Mouse (Mus musculus): ENCODE data around the gene Il23r. TPM values are rescaled to one million over a fixed set of nuclear protein-coding genes. Genes with fewer than 3 reads are reported as not detected.

Il23r gene
- 0.07 TPM in 1 of 2 replicates, not detected in the other for total RNA-seq (2014; rRNA removed)
- polyA plus RNA-seq (2012; rRNA removed), result not detected in 2 replicates

- H3K9ac ChIP-seq (ENCODE audit: low read depth, low read length), result no peak within 1 kb of the TSS
- H3K27me3 ChIP-seq (ENCODE audit: control insufficient read depth, insufficient read depth, low read length), result no peaks in the 10 kb centered on the region
- TF ChIP-seq POLR2A (IDR thresholded peaks at IDR 0.05; ENCODE audit: extremely low read depth, insufficient read depth, low read length) (no peak), CTCF (IDR thresholded peaks at IDR 0.05; ENCODE audit: low read depth, low read length) (no peak)
- H3K36me3 ChIP-seq (ENCODE audit: control insufficient read depth, insufficient read depth, low read length), result no peaks in the 10 kb centered on the region
- H3K4me1 ChIP-seq (ENCODE audit: control insufficient read depth, insufficient read depth, low read length), result no peaks in the 10 kb centered on the region
- H3K79me2 ChIP-seq (ENCODE audit: control insufficient read depth, insufficient read depth, low read length), result no peaks in the 10 kb centered on the region
- no peak within 1 kb of the TSS for H3K27ac ChIP-seq (replicated peaks; ENCODE audit: insufficient read depth, low read depth, low read length)
- no peak within 1 kb of the TSS for H3K4me3 ChIP-seq (ENCODE audit: insufficient read depth, low read depth, low read length)
- DNase-seq (ENCODE audit: extremely low read depth, low read depth, low spot score), result no peak
- WGBS, result 68% methylated on average over 2 of the region's 2 CpGs
Observed at GRCm38 (mm10) chr6:67491755-67492154, at the start of gene Il23r. Il23r (minus strand) TSS chr6:67491855.

DNA sequence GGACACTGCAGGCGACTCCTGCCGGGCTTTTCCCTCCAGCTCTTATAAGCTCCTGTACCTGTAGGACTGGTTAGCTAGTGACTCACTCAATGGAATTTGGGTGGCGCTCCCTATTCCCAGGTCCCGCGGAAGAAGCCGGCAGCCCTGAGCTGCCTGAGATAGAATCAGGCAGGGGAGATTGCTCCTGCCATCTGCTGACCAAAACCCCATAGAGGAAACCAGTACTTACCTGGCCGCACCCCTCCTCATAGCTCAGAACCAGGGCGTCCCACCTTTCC lies 44.1 kb upstream of the Il23r start, which contains the start of gene Tacstd2:
Gene Tacstd2 (minus strand): TSS at position 20 of the 278 bp plus-strand sequence.
- H3K4me1 ChIP-seq (ENCODE audit: control insufficient read depth, insufficient read depth, low read length), result no peaks in the 10 kb centered on the region
- no peak for TF ChIP-seq POLR2A (IDR thresholded peaks at IDR 0.05; ENCODE audit: extremely low read depth, insufficient read depth, low read length)
- TF ChIP-seq CTCF (IDR thresholded peaks at IDR 0.05; ENCODE audit: low read depth, low read length), result no peak
- H3K27ac ChIP-seq (replicated peaks; ENCODE audit: insufficient read depth, low read depth, low read length), result no peak within 1 kb of the TSS
- H3K9ac ChIP-seq (ENCODE audit: low read depth, low read length), result no peak within 1 kb of the TSS
- no peaks in the 10 kb centered on the region for H3K36me3 ChIP-seq (ENCODE audit: control insufficient read depth, insufficient read depth, low read length)
- H3K4me3 ChIP-seq (ENCODE audit: insufficient read depth, low read depth, low read length), result no peak within 1 kb of the TSS
- H3K79me2 ChIP-seq (ENCODE audit: control insufficient read depth, insufficient read depth, low read length), result no peaks in the 10 kb centered on the region
- peaks cover 16% of the 10 kb centered on the region; the same call in 1 of the 2 replicates for H3K27me3 ChIP-seq (ENCODE audit: control insufficient read depth, insufficient read depth, low read length)
- no peak for DNase-seq (ENCODE audit: extremely low read depth, low read depth, low spot score)
- WGBS, result 9% methylated on average over 8 of the region's 8 CpGs

- H3K4me3 ChIP-seq (ENCODE audit: insufficient read depth, low read depth, low read length), result no peak overlapping the region
- no peaks in the 10 kb centered on the region for H3K79me2 ChIP-seq (ENCODE audit: control insufficient read depth, insufficient read depth, low read length)
- H3K27ac ChIP-seq (replicated peaks; ENCODE audit: insufficient read depth, low read depth, low read length), result no peak overlapping the region
- TF ChIP-seq CTCF (IDR thresholded peaks at IDR 0.05; ENCODE audit: low read depth, low read length) (no peak), POLR2A (IDR thresholded peaks at IDR 0.05; ENCODE audit: extremely low read depth, insufficient read depth, low read length) (no peak)
- H3K9ac ChIP-seq (ENCODE audit: low read depth, low read length), result no peak overlapping the region
- no peaks in the 10 kb centered on the region for H3K4me1 ChIP-seq (ENCODE audit: control insufficient read depth, insufficient read depth, low read length)
- whole genome bisulfite sequencing, result 3% methylated on average over 62 of the region's 62 CpGs
- DNase-seq (ENCODE audit: extremely low read depth, low read depth, low spot score), result no peak
- peaks cover 16% of the 10 kb centered on the region; the same call in 1 of the 2 replicates for H3K27me3 ChIP-seq (ENCODE audit: control insufficient read depth, insufficient read depth, low read length)
- no peaks in the 10 kb centered on the region for H3K36me3 ChIP-seq (ENCODE audit: control insufficient read depth, insufficient read depth, low read length)
Observed at GRCm38 (mm10) chr6:67535005-67535776, 43.5 kb upstream of the Il23r start.

DNA sequence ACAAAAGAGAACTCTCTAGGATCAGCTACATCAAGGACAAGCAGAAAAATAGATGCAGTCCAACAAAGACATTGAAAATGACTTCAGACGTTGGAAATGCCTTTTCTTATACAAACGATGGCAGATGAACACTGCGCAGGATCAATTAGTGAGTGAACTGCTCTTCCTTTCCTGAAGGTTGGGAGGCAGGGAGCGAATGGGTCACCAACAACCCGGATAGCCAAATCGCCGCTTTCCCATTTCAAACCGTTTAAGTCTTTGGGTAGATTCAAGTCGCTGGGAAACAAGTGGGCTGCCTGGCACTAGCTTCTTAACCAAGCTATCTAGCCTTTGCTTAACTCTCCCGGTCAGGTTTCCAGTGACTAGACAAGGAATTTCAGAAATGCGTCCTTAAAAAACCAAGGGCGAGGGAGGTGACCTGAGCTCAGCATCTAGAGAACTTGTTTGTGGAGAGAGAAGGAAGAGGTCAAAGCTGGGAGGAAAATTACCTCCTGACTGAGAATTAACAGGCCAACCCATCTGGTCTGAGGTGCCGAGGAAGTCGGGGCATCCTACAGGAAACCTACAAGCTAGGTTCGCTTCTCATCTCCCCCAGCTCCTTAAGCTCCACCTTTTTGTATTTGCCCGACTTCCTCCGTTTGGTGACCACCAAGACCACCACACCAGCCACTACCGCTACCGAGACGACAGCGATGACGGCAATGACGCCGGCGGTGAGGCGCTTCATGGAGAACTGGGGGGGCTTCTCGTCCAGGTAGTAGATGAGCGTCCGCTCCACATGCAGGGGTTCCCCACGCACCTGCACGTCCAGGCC lies 42.7 kb upstream of the Il23r start:
- H3K27me3 ChIP-seq (ENCODE audit: control insufficient read depth, insufficient read depth, low read length), result peaks cover 16% of the 10 kb centered on the region; the same call in 1 of the 2 replicates

GRCm38 (mm10) chr6:67532665-67533440 lies 41.2 kb upstream of the Il23r start:
- TF ChIP-seq CTCF (IDR thresholded peaks at IDR 0.05; ENCODE audit: low read depth, low read length), result no peak
- TF ChIP-seq POLR2A (IDR thresholded peaks at IDR 0.05; ENCODE audit: extremely low read depth, insufficient read depth, low read length), result no peak
- peaks cover 16% of the 10 kb centered on the region; the same call in 1 of the 2 replicates for H3K27me3 ChIP-seq (ENCODE audit: control insufficient read depth, insufficient read depth, low read length)
- WGBS, result 10% methylated on average over 29 of the region's 29 CpGs

More for the DNA sequence above, 42.7 kb upstream of the Il23r start:
- no peak for DNase-seq (ENCODE audit: extremely low read depth, low read depth, low spot score)
- H3K36me3 ChIP-seq (ENCODE audit: control insufficient read depth, insufficient read depth, low read length), result no peaks in the 10 kb centered on the region
- H3K79me2 ChIP-seq (ENCODE audit: control insufficient read depth, insufficient read depth, low read length), result no peaks in the 10 kb centered on the region
- H3K27ac ChIP-seq (replicated peaks; ENCODE audit: insufficient read depth, low read depth, low read length), result no peak overlapping the region
- no peaks in the 10 kb centered on the region for H3K4me1 ChIP-seq (ENCODE audit: control insufficient read depth, insufficient read depth, low read length)
- no peak overlapping the region for H3K4me3 ChIP-seq (ENCODE audit: insufficient read depth, low read depth, low read length)
- TF ChIP-seq POLR2A (IDR thresholded peaks at IDR 0.05; ENCODE audit: extremely low read depth, insufficient read depth, low read length) (no peak), CTCF (IDR thresholded peaks at IDR 0.05; ENCODE audit: low read depth, low read length) (no peak)
- H3K9ac ChIP-seq (ENCODE audit: low read depth, low read length), result no peak overlapping the region
- WGBS, result 9% methylated on average over 31 of the region's 31 CpGs

More at GRCm38 (mm10) chr6:67532665-67533440, 41.2 kb upstream of the Il23r start:
- DNase-seq (ENCODE audit: extremely low read depth, low read depth, low spot score), result no peak
- Histone ChIP-seq H3K27ac (replicated peaks; ENCODE audit: insufficient read depth, low read depth, low read length) (no peak overlapping the region), H3K4me1 (ENCODE audit: control insufficient read depth, insufficient read depth, low read length) (no peaks in the 10 kb centered on the region), H3K4me3 (ENCODE audit: insufficient read depth, low read depth, low read length) (no peak overlapping the region), H3K9ac (ENCODE audit: low read depth, low read length) (no peak overlapping the region), H3K79me2 (ENCODE audit: control insufficient read depth, insufficient read depth, low read length) (no peaks in the 10 kb centered on the region), H3K36me3 (ENCODE audit: control insufficient read depth, insufficient read depth, low read length) (no peaks in the 10 kb centered on the region)

All from liver, adult 2 months (tissue).